Mouse (Mus musculus): ENCODE measurements around the gene Epo.

DNA sequence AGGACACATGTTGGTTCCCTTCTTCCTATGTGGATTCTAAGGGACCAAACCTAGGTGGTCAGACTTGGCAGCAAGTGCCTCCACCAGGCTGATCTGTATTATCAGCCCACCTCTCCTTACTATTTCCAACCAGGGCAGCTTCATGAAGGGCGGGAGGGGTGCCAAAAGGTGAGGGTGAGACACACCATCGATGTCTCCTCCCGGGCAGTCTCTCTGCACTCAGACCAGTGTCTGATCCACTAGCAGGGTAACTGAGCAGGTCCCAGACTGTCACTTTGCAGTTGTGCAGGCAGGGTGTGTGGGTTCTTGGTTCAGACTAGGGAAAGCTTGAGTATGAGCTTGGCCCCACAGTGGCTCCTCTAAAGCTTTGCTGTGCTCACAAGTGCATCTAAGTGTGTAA is 18.2 kb downstream of the Epo start:
- TF ChIP-seq CTCF (IDR thresholded peaks at IDR 0.05; ENCODE audit: control insufficient read depth, insufficient read depth, insufficient read length) (no peak), MYOD1 (IDR thresholded peaks at IDR 0.05; ENCODE audit: control insufficient read depth, insufficient read length, low read depth) (no peak), FOSL1 (IDR thresholded peaks at IDR 0.05; ENCODE audit: insufficient read depth, low read length, poor library complexity, severe bottlenecking) (no peak), MAX (IDR thresholded peaks at IDR 0.05) (no peak), USF1 (IDR thresholded peaks at IDR 0.05; ENCODE audit: low read depth) (no peak)

Data from C2C12 (cell line).